22 mouse cellular contexts compared by ENCODE assay signal in genomic region chr12:80693700-80694099, GRCm38 (mm10). TPM values are rescaled to one million over a fixed set of nuclear protein-coding genes. Genes with fewer than 3 reads are reported as not detected.
A peak's percentile ranks its signal among the peaks of the same experiment; 100 is the strongest.
DNase-seq lines count a peak whose midpoint lies in the region; ATAC-seq and TF ChIP-seq lines count a peak whose summit lies in the region.
"Had no signal": no experiment of that assay in that cellular context is flagged by ENCODE, and none has a peak within 500 bp of the region (broad histone marks: within the 10 kb centered on the region; RNA-seq: fewer than 3 reads in every experiment).

No protein-coding gene starts in this region.

- no peak for ATAC-seq in limb, embryonic 12.5 days (ENCODE audit: insufficient number of reproducible peaks, insufficient read depth, low FRiP score, low TSS enrichment, low read depth)
- ATAC-seq in midbrain, embryonic 14.5 days (ENCODE audit: low FRiP score, low TSS enrichment), result no peak
- ATAC-seq in midbrain, postnatal 0 days (ENCODE audit: low FRiP score), result no peak
- 0 out of 2 replicates have a peak, but pooled peaks have one; percentile 21 for ATAC-seq in midbrain, embryonic 16.5 days
- peak; percentile 34; the same call in 1 of the 2 replicates for ATAC-seq in stomach, postnatal 0 days (ENCODE audit: low FRiP score, low TSS enrichment)
- no peak for ATAC-seq in forebrain, embryonic 15.5 days (replicated peaks)
- ATAC-seq in activated CD4-positive, CD25-positive, alpha-beta regulatory T cell, adult 4 months, result no peak

- no peak overlapping the region for H3K9ac ChIP-seq in limb, embryonic 12.5 days (replicated peaks)
- no peak overlapping the region for H3K9ac ChIP-seq in midbrain, embryonic 14.5 days (replicated peaks; ENCODE audit: low read length)
- H3K9ac ChIP-seq in midbrain, postnatal 0 days (replicated peaks; ENCODE audit: low read length, poor library complexity, severe bottlenecking), result no peak overlapping the region
- H3K9ac ChIP-seq in midbrain, embryonic 16.5 days (ENCODE audit: low read depth, low read length), result no peak overlapping the region
- no peak overlapping the region for H3K9ac ChIP-seq in stomach, postnatal 0 days (ENCODE audit: low read length)
- H3K9ac ChIP-seq in forebrain, embryonic 15.5 days (replicated peaks), result no peak overlapping the region
- H3K9ac ChIP-seq: embryonic facial prominence, embryonic 15.5 days; liver, embryonic 13.5 days had no signal

- no peak for DNase-seq in limb, embryonic 10.5 days (ENCODE audit: low spot score)
- peak; percentile 26 for DNase-seq in midbrain, embryonic 14.5 days
- DNase-seq in midbrain, postnatal 0 days (ENCODE audit: low spot score), result no peak
- DNase-seq in stomach, postnatal 0 days (ENCODE audit: low spot score), result no peak
- DNase-seq: adrenal gland, postnatal 36 days; cerebellum, adult 9-11 months; embryo, embryonic 11 days; gastrocnemius, postnatal 14 days; kidney, adult 11 months; kidney, postnatal 10 days; liver, embryonic 13.5 days; spleen, adult 18-20 months; thymus, postnatal 36 days had no signal

- H3K4me3 ChIP-seq in limb, embryonic 12.5 days (replicated peaks), result no peak overlapping the region
- H3K4me3 ChIP-seq in limb, embryonic 10.5 days, result no peak overlapping the region
- H3K4me3 ChIP-seq in midbrain, embryonic 14.5 days (replicated peaks; ENCODE audit: low read depth, low read length), result no peak overlapping the region
- no peak overlapping the region for H3K4me3 ChIP-seq in midbrain, postnatal 0 days (ENCODE audit: low read depth, low read length)
- no peak overlapping the region for H3K4me3 ChIP-seq in midbrain, embryonic 16.5 days (ENCODE audit: low read depth, low read length)
- H3K4me3 ChIP-seq in stomach, postnatal 0 days (ENCODE audit: low read depth, low read length), result no peak overlapping the region
- no peak overlapping the region for H3K4me3 ChIP-seq in forebrain, embryonic 15.5 days

- H3K27me3 ChIP-seq in limb, embryonic 12.5 days, result peaks cover 69% of the 10 kb centered on the region
- peaks cover 67% of the 10 kb centered on the region for H3K27me3 ChIP-seq in limb, embryonic 10.5 days (ENCODE audit: low read depth, poor library complexity, severe bottlenecking)
- H3K27me3 ChIP-seq in midbrain, embryonic 14.5 days (ENCODE audit: control insufficient read depth, insufficient read depth, low read length), result peaks cover 38% of the 10 kb centered on the region
- peaks cover 34% of the 10 kb centered on the region for H3K27me3 ChIP-seq in midbrain, postnatal 0 days (ENCODE audit: insufficient read depth, low read length)
- peaks cover 24% of the 10 kb centered on the region for H3K27me3 ChIP-seq in midbrain, embryonic 16.5 days (ENCODE audit: control insufficient read depth, insufficient read depth, low read depth, low read length)
- no peaks in the 10 kb centered on the region for H3K27me3 ChIP-seq in stomach, postnatal 0 days (ENCODE audit: control insufficient read depth, insufficient read depth, low read length)
- H3K27me3 ChIP-seq in forebrain, embryonic 15.5 days, result peaks cover 42% of the 10 kb centered on the region

- H3K9me3 ChIP-seq in limb, embryonic 12.5 days, result no peaks in the 10 kb centered on the region
- no peaks in the 10 kb centered on the region for H3K9me3 ChIP-seq in limb, embryonic 10.5 days (replicated peaks)
- no peaks in the 10 kb centered on the region for H3K9me3 ChIP-seq in midbrain, embryonic 14.5 days (ENCODE audit: control insufficient read depth, low read length)
- H3K9me3 ChIP-seq in midbrain, postnatal 0 days (ENCODE audit: low read length), result no peaks in the 10 kb centered on the region
- no peaks in the 10 kb centered on the region for H3K9me3 ChIP-seq in midbrain, embryonic 16.5 days (replicated peaks; ENCODE audit: control insufficient read depth, low read length, poor library complexity, severe bottlenecking)
- no peaks in the 10 kb centered on the region for H3K9me3 ChIP-seq in stomach, postnatal 0 days (ENCODE audit: control insufficient read depth, low read length)
- H3K9me3 ChIP-seq in forebrain, embryonic 15.5 days, result no peaks in the 10 kb centered on the region
- H3K9me3 ChIP-seq: embryonic facial prominence, embryonic 15.5 days; forebrain, embryonic 10.5 days; liver, embryonic 13.5 days had no signal

- WGBS in limb, embryonic 12.5 days, result 28% methylated on average over 2 of the region's 2 CpGs
- 54% methylated on average over 2 of the region's 2 CpGs for WGBS in limb, embryonic 10.5 days
- 44% methylated on average over 2 of the region's 2 CpGs for WGBS in midbrain, embryonic 14.5 days
- WGBS in midbrain, postnatal 0 days, result 50% methylated on average over 2 of the region's 2 CpGs
- WGBS in midbrain, embryonic 16.5 days, result 42% methylated on average over 2 of the region's 2 CpGs
- WGBS in stomach, postnatal 0 days, result 46% methylated on average over 2 of the region's 2 CpGs
- 75% methylated on average over 2 of the region's 2 CpGs for WGBS in forebrain, embryonic 15.5 days

- no peak overlapping the region for H3K27ac ChIP-seq in limb, embryonic 12.5 days
- no peak overlapping the region for H3K27ac ChIP-seq in limb, embryonic 10.5 days
- H3K27ac ChIP-seq in midbrain, embryonic 14.5 days (replicated peaks; ENCODE audit: low read depth, low read length), result no peak overlapping the region
- no peak overlapping the region for H3K27ac ChIP-seq in midbrain, postnatal 0 days (ENCODE audit: low read depth, low read length)
- no peak overlapping the region for H3K27ac ChIP-seq in midbrain, embryonic 16.5 days (ENCODE audit: low read length)
- H3K27ac ChIP-seq in stomach, postnatal 0 days (replicated peaks), result no peak overlapping the region
- no peak overlapping the region for H3K27ac ChIP-seq in forebrain, embryonic 15.5 days (replicated peaks)
- H3K27ac ChIP-seq: embryonic facial prominence, embryonic 15.5 days; forebrain, embryonic 10.5 days; layer of hippocampus, adult 2 months; liver, embryonic 13.5 days had no signal

- H3K4me1 ChIP-seq in limb, embryonic 12.5 days (replicated peaks), result peaks cover 16% of the 10 kb centered on the region
- peaks cover 38% of the 10 kb centered on the region for H3K4me1 ChIP-seq in limb, embryonic 10.5 days
- peaks cover 11% of the 10 kb centered on the region; the same call in 1 of the 2 replicates for H3K4me1 ChIP-seq in midbrain, embryonic 14.5 days (ENCODE audit: control insufficient read depth, insufficient read depth, low read length)
- no peaks in the 10 kb centered on the region for H3K4me1 ChIP-seq in midbrain, postnatal 0 days (ENCODE audit: insufficient read depth, low read length)
- peaks cover 10% of the 10 kb centered on the region for H3K4me1 ChIP-seq in midbrain, embryonic 16.5 days (ENCODE audit: control insufficient read depth, insufficient read depth, low read length)
- H3K4me1 ChIP-seq in stomach, postnatal 0 days (replicated peaks; ENCODE audit: control insufficient read depth, insufficient read depth), result 0 out of 2 replicates have a peak, but pooled peaks cover 2% of the 10 kb centered on the region
- peaks cover 17% of the 10 kb centered on the region for H3K4me1 ChIP-seq in forebrain, embryonic 15.5 days

- TF ChIP-seq CTCF in midbrain, postnatal 0 days (IDR thresholded peaks at IDR 0.05), result no peak
- no peak for TF ChIP-seq CTCF in stomach, postnatal 0 days (IDR thresholded peaks at IDR 0.05; ENCODE audit: low read depth)

- 0 out of 2 replicates have a peak overlapping the region, but pooled peaks have one; percentile 68 for H3K4me2 ChIP-seq in limb, embryonic 12.5 days
- no peak overlapping the region for H3K4me2 ChIP-seq in midbrain, embryonic 14.5 days (ENCODE audit: low read length)
- H3K4me2 ChIP-seq in midbrain, postnatal 0 days (ENCODE audit: low read depth, low read length, poor library complexity, severe bottlenecking), result no peak overlapping the region
- H3K4me2 ChIP-seq in midbrain, embryonic 16.5 days (ENCODE audit: low read length), result no peak overlapping the region; the same call in 1 of the 2 replicates
- H3K4me2 ChIP-seq in stomach, postnatal 0 days (replicated peaks; ENCODE audit: low read depth), result no peak overlapping the region
- H3K4me2 ChIP-seq in forebrain, embryonic 15.5 days (replicated peaks), result no peak overlapping the region

- H3K36me3 ChIP-seq in limb, embryonic 12.5 days, result no peaks in the 10 kb centered on the region
- no peaks in the 10 kb centered on the region for H3K36me3 ChIP-seq in limb, embryonic 10.5 days
- no peaks in the 10 kb centered on the region for H3K36me3 ChIP-seq in midbrain, embryonic 14.5 days (ENCODE audit: control insufficient read depth, insufficient read depth, low read length)
- H3K36me3 ChIP-seq in midbrain, postnatal 0 days (ENCODE audit: insufficient read depth, low read length), result no peaks in the 10 kb centered on the region
- no peaks in the 10 kb centered on the region for H3K36me3 ChIP-seq in midbrain, embryonic 16.5 days (ENCODE audit: control insufficient read depth, insufficient read depth, low read length)
- H3K36me3 ChIP-seq in stomach, postnatal 0 days (ENCODE audit: control insufficient read depth, insufficient read depth, low read length), result no peaks in the 10 kb centered on the region
- no peaks in the 10 kb centered on the region for H3K36me3 ChIP-seq in forebrain, embryonic 15.5 days
- H3K36me3 ChIP-seq: embryonic facial prominence, embryonic 15.5 days; forebrain, embryonic 10.5 days; liver, embryonic 13.5 days had no signal

- no peak for TF ChIP-seq EP300 in stomach, postnatal 0 days (optimal IDR thresholded peaks at IDR 0.05)

RNA-seq across cellular contexts. Expression of gene Plekhd1, which starts 1.3 kb away (rescaled TPM):
- 0.44 TPM in 1 of 2 replicates, not detected in the other for polyA plus RNA-seq in limb, embryonic 12.5 days (2016; fragmentation: Nextera tagmentation; extraction: Ambion mirVana)
- 0.13 TPM in 2 replicates for polyA plus RNA-seq in limb, embryonic 10.5 days (2016; fragmentation: Nextera tagmentation; extraction: Ambion mirVana)
- 2.5 and 3.5 TPM in 2 replicates for polyA plus RNA-seq in midbrain, embryonic 14.5 days (2014; fragmentation: Nextera tagmentation; extraction: Ambion mirVana)
- total RNA-seq in midbrain, postnatal 0 days (2014; rRNA removed), result 4.9 and 6.6 TPM in 2 replicates
- polyA plus RNA-seq in midbrain, postnatal 0 days (2015; fragmentation: Nextera tagmentation; extraction: Ambion mirVana), result 2.9 and 3.3 TPM in 2 replicates
- 3.0 and 3.9 TPM in 2 replicates for polyA plus RNA-seq in midbrain, embryonic 16.5 days (2015; fragmentation: Nextera tagmentation; extraction: Ambion mirVana)
- 2.2 and 2.3 TPM in 2 replicates for polyA plus RNA-seq in stomach, postnatal 0 days (2015; fragmentation: Nextera tagmentation; extraction: Ambion mirVana)
- polyA plus RNA-seq in forebrain, embryonic 15.5 days (2015; fragmentation: Nextera tagmentation; extraction: Ambion mirVana), result 0.46 and 0.89 TPM in 2 replicates
- polyA plus RNA-seq in activated CD4-positive, CD25-positive, alpha-beta regulatory T cell, adult 4 months (2017; shearing (Covaris generic)), result 1 to 10 TPM in 1 of 2 experiments, under 1 TPM in 1; 0.36 to 1.3 TPM
- total RNA-seq: adrenal gland, postnatal 36 days; megakaryocyte progenitor cell, adult 5-6 weeks had no signal
- polyA plus RNA-seq: limb, embryonic 11.5 days had no signal

RNA-seq across cellular contexts. Expression of gene Erh, which starts 49.6 kb away (rescaled TPM):
- polyA plus RNA-seq in limb, embryonic 12.5 days (2016; fragmentation: Nextera tagmentation; extraction: Ambion mirVana), result 357 and 362 TPM in 2 replicates
- polyA plus RNA-seq in limb, embryonic 10.5 days (2016; fragmentation: Nextera tagmentation; extraction: Ambion mirVana), result 520 and 554 TPM in 2 replicates
- polyA plus RNA-seq in midbrain, embryonic 14.5 days (2014; fragmentation: Nextera tagmentation; extraction: Ambion mirVana), result 258 and 288 TPM in 2 replicates
- 69.5 and 83.4 TPM in 2 replicates for total RNA-seq in midbrain, postnatal 0 days (2014; rRNA removed)
- polyA plus RNA-seq in midbrain, postnatal 0 days (2015; fragmentation: Nextera tagmentation; extraction: Ambion mirVana), result 281 and 289 TPM in 2 replicates
- polyA plus RNA-seq in midbrain, embryonic 16.5 days (2015; fragmentation: Nextera tagmentation; extraction: Ambion mirVana), result 252 and 253 TPM in 2 replicates
- 125 and 131 TPM in 2 replicates for polyA plus RNA-seq in stomach, postnatal 0 days (2015; fragmentation: Nextera tagmentation; extraction: Ambion mirVana)
- 315 and 344 TPM in 2 replicates for polyA plus RNA-seq in forebrain, embryonic 15.5 days (2015; fragmentation: Nextera tagmentation; extraction: Ambion mirVana)
- polyA plus RNA-seq in activated CD4-positive, CD25-positive, alpha-beta regulatory T cell, adult 4 months (2017; shearing (Covaris generic)), result 100 to 1,000 TPM; 110 to 140 TPM

RNA-seq across cellular contexts. Expression of gene Slc39a9, which starts 50.0 kb away (rescaled TPM):
- polyA plus RNA-seq in limb, embryonic 12.5 days (2016; fragmentation: Nextera tagmentation; extraction: Ambion mirVana), result 26.1 and 26.6 TPM in 2 replicates
- 24.7 and 26.0 TPM in 2 replicates for polyA plus RNA-seq in limb, embryonic 10.5 days (2016; fragmentation: Nextera tagmentation; extraction: Ambion mirVana)
- 20.2 and 29.5 TPM in 2 replicates for polyA plus RNA-seq in midbrain, embryonic 14.5 days (2014; fragmentation: Nextera tagmentation; extraction: Ambion mirVana)
- 17.6 and 23.9 TPM in 2 replicates for total RNA-seq in midbrain, postnatal 0 days (2014; rRNA removed)
- 19.3 and 19.7 TPM in 2 replicates for polyA plus RNA-seq in midbrain, postnatal 0 days (2015; fragmentation: Nextera tagmentation; extraction: Ambion mirVana)
- 25.2 and 26.2 TPM in 2 replicates for polyA plus RNA-seq in midbrain, embryonic 16.5 days (2015; fragmentation: Nextera tagmentation; extraction: Ambion mirVana)
- polyA plus RNA-seq in stomach, postnatal 0 days (2015; fragmentation: Nextera tagmentation; extraction: Ambion mirVana), result 15.1 and 15.6 TPM in 2 replicates
- polyA plus RNA-seq in forebrain, embryonic 15.5 days (2015; fragmentation: Nextera tagmentation; extraction: Ambion mirVana), result 25.4 and 26.0 TPM in 2 replicates
- 10 to 100 TPM; 21.0 to 24.3 TPM for polyA plus RNA-seq in activated CD4-positive, CD25-positive, alpha-beta regulatory T cell, adult 4 months (2017; shearing (Covaris generic))

Comparison
In these comparisons a context has a peak if more than half of its experiments do, and no peak if none do; other contexts are left out.
1. ATAC-seq: peak in midbrain, embryonic 16.5 days (single experiment) and stomach, postnatal 0 days (single experiment); none in limb, embryonic 12.5 days (single experiment), midbrain, embryonic 14.5 days (single experiment), midbrain, postnatal 0 days (single experiment), forebrain, embryonic 15.5 days (single experiment) and activated CD4-positive, CD25-positive, alpha-beta regulatory T cell, adult 4 months (single experiment).